Mouse (Mus musculus): ENCODE measurements around the gene Sipa1l1. TPM values are rescaled to one million over a fixed set of nuclear protein-coding genes. Genes with fewer than 3 reads are reported as not detected.

Sipa1l1 gene
- polyA plus RNA-seq (2014; fragmentation: Nextera tagmentation; extraction: Ambion mirVana): 41.6 and 43.0 TPM in 2 replicates

DNA sequence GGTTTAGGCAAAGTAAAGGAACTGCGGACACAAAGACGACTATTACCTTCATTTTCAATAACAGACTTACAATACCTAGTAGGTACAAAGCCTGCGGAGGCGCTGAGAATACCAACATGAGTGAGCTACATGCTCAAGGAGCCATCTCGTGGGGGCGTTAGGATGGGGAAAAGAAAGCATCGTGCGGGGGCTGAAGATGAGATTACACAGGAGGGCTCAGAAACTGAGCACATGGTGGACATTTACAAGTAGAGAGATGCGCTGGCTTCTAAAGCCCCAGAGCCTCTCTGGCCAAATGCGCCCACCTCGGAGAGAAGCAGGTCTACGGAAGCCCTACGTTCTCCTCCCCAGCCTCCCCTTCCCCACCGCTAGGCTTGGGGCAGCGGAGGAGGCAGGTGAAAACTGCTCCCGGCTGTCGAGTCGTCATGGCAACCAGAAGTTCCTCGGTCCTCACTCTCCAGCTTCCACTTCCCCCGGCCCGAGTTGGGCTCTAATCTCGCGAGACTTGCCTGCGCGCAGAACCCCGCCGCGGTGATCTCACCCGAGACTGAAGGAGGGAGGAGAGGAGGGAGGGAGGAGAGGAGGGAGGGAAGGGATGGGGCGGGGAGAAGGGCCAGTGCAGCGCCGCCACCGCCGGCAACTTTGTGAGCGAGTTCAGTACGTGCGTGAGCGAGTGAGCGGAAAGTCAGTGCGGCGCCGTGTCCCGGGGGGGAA lies at the start of gene Sipa1l1:
Gene Sipa1l1, plus strand, starts transcription at position 501 of the 714 bp plus-strand sequence.
- H3K27me3 ChIP-seq (replicated peaks; ENCODE audit: control insufficient read depth, insufficient read depth, low read length): no peaks in the 10 kb centered on the region
- peak within 1 kb of the TSS; percentile 74 for H3K4me3 ChIP-seq (ENCODE audit: low read depth, low read length)
- no peaks in the 10 kb centered on the region for H3K9me3 ChIP-seq (ENCODE audit: control insufficient read depth, low read length)
- under 1% methylated on average over 27 of the region's 43 CpGs for WGBS
- peaks cover 25% of the 10 kb centered on the region for H3K4me1 ChIP-seq (replicated peaks; ENCODE audit: control insufficient read depth, insufficient read depth, low read length)
- no peaks in the 10 kb centered on the region for H3K36me3 ChIP-seq (ENCODE audit: control insufficient read depth, insufficient read depth, low read length)
- H3K27ac ChIP-seq (ENCODE audit: low read depth): peak within 1 kb of the TSS; percentile 98
- DNase-seq (ENCODE audit: low spot score) (peak; percentile 95), ATAC-seq (replicated peaks; ENCODE audit: low FRiP score, low TSS enrichment, low read depth) (peak; percentile 93)
- H3K4me2 ChIP-seq (ENCODE audit: low read length): peak within 1 kb of the TSS; percentile 81
- H3K9ac ChIP-seq (ENCODE audit: low read length): peak within 1 kb of the TSS; percentile 94

DNA sequence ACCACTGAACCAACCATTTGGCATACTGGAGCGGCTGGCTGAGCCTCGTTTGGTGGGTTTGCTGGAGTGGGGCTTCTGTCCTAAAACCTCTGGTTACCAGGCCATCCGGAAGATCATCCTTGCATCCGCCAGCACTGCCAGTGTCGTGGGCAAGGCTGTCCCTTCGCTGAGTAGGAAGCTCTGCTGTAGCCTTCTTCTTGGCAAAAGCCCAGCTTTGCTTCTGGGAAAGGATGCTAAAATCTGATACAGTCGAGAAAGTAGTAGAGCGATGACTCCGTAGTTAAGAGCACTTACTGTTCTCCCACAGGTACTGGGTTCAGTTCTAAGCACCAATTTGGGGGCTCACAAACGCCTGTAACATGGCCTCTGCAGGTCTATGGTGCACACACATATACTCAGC lies 47.2 kb upstream of the Sipa1l1 start:
- DNase-seq (ENCODE audit: low spot score) (no peak), ATAC-seq (replicated peaks; ENCODE audit: low FRiP score, low TSS enrichment, low read depth) (0 out of 2 replicates have a peak, but pooled peaks have one; percentile 5)
- no peak overlapping the region for H3K9ac ChIP-seq (ENCODE audit: low read length)
- no peak overlapping the region for H3K4me3 ChIP-seq (ENCODE audit: low read depth, low read length)
- H3K9me3 ChIP-seq (ENCODE audit: control insufficient read depth, low read length): no peaks in the 10 kb centered on the region
- 54% methylated on average over 10 of the region's 10 CpGs for WGBS
- H3K4me1 ChIP-seq (replicated peaks; ENCODE audit: control insufficient read depth, insufficient read depth, low read length): peaks cover 14% of the 10 kb centered on the region
- no peaks in the 10 kb centered on the region for H3K36me3 ChIP-seq (ENCODE audit: control insufficient read depth, insufficient read depth, low read length)
- H3K27me3 ChIP-seq (replicated peaks; ENCODE audit: control insufficient read depth, insufficient read depth, low read length): no peaks in the 10 kb centered on the region
- H3K4me2 ChIP-seq (ENCODE audit: low read length): peak overlapping the region; percentile 50
- H3K27ac ChIP-seq (ENCODE audit: low read depth): peak overlapping the region; percentile 71; the same call in 1 of the 2 replicates

DNA sequence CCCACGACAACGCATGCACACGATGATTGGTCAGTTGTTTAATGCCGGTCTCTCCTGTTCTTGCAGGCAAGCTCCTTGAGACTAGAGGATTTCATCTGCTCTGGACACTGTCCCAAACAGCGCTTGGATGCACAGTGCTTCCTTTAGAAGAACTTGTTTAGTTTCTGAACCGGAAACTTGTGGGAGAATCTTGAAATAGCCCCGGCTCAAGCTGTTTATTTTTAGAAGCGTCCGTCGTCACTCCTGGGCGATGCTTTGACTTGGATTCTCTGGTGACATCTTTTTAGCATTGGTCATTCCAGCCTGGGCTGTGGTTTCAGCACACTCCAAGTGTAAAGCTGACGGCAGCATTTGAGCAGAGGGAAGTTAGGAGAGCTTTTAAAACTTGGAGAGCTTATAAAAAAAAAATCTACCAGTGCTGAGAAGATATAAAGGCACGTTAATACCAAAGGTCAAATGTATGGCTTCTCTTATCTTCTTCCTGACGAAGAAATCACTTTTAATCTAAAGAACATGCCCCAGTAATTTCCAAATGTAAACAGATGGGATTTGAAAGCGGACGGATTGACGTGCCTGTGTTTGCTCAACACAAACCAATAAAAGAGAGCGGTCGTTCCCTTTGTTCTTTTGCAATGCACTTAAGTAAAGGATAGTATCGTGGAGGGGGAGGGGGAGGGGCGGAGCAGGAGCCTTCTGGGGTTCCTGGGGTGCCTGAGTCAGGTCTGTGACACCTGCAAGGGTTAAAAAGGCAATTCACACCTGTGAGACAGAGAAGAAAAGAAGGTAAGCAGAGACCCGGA lies 46.5 kb upstream of the Sipa1l1 start:
- Histone ChIP-seq H3K4me2 (ENCODE audit: low read length) (peak overlapping the region; percentile 50), H3K9me3 (ENCODE audit: control insufficient read depth, low read length) (no peaks in the 10 kb centered on the region), H3K27ac (ENCODE audit: low read depth) (peak overlapping the region; percentile 71), H3K36me3 (ENCODE audit: control insufficient read depth, insufficient read depth, low read length) (no peaks in the 10 kb centered on the region), H3K4me1 (replicated peaks; ENCODE audit: control insufficient read depth, insufficient read depth, low read length) (peaks cover 14% of the 10 kb centered on the region), H3K4me3 (ENCODE audit: low read depth, low read length) (peak overlapping the region; percentile 17; the same call in 1 of the 2 replicates), H3K27me3 (replicated peaks; ENCODE audit: control insufficient read depth, insufficient read depth, low read length) (no peaks in the 10 kb centered on the region), H3K9ac (ENCODE audit: low read length) (peak overlapping the region; percentile 27; the same call in 1 of the 2 replicates)
- 4% methylated on average over 22 of the region's 22 CpGs for WGBS
- DNase-seq (ENCODE audit: low spot score) (peak; percentile 72), ATAC-seq (replicated peaks; ENCODE audit: low FRiP score, low TSS enrichment, low read depth) (peak; percentile 71)

DNA sequence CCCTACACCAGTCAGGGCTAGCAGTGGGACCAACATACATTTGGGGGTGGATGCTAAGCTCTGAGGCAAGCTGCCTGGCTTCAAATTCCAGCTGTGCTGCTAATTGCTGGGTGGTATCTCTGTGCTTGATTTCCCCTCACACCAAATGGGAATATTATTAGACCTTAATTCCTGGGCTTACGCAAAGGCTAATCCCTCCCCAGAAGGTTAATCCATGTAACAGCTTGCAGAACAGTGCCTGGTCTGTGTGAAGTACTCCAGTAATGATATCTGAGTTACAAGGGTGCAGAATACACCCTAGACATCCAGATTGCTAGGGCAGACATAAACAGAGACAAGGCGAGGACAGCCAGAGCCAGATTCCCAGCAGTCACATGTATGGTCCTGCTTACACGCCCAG lies 42.3 kb upstream of the Sipa1l1 start:
- Histone ChIP-seq H3K9me3 (ENCODE audit: control insufficient read depth, low read length) (no peaks in the 10 kb centered on the region), H3K4me1 (replicated peaks; ENCODE audit: control insufficient read depth, insufficient read depth, low read length) (peaks cover 14% of the 10 kb centered on the region), H3K9ac (ENCODE audit: low read length) (no peak overlapping the region), H3K27ac (ENCODE audit: low read depth) (no peak overlapping the region), H3K4me3 (ENCODE audit: low read depth, low read length) (no peak overlapping the region), H3K4me2 (ENCODE audit: low read length) (no peak overlapping the region), H3K36me3 (ENCODE audit: control insufficient read depth, insufficient read depth, low read length) (no peaks in the 10 kb centered on the region), H3K27me3 (replicated peaks; ENCODE audit: control insufficient read depth, insufficient read depth, low read length) (no peaks in the 10 kb centered on the region)
- DNase-seq (ENCODE audit: low spot score) (no peak), ATAC-seq (replicated peaks; ENCODE audit: low FRiP score, low TSS enrichment, low read depth) (no peak)
- WGBS: 53% methylated on average over 3 of the region's 3 CpGs

DNA sequence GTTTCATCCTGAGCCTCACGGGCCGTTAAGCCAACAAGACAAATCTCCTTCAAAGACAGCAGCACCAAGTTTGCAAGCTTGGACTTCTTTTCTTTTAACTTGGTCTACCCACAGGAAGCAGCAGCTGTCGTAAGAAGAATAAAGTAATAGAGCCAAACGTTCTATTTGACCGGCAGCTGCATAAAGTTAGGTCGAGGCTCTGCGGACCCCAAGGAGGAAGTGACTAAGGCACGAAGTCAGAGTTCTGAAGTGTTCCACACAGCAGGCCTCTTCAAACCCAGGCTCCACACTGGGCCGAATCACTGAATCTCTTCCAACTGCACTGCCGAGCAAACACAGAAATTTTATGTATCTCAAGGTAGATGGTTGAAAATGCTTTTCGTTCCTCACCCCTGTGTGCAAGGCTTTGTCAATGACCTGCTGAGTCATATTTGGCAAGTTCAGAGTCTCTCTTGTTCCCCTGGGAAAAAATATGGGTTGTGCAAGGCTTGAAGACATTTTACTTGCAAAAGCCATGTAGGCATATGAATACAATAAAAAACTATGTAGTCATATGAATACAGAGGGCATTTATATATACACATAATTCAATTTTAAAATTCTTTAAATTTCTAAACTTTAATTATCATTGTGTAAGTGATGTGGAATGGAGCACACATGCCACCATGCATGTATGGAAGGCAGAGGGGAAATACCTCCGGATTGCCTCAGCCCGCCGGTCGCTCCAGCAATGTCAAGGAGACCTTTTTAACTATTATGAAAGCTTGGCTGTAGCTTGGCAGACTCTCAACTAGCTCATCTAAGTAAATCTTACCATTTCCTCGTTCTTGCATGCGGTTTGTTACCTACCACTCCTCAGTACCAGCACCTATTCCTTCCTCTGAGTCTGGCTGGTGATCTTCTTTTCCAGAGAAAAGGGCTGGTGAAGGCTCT lies 29.6 kb upstream of the Sipa1l1 start:
- Histone ChIP-seq H3K27ac (ENCODE audit: low read depth) (no peak overlapping the region), H3K27me3 (replicated peaks; ENCODE audit: control insufficient read depth, insufficient read depth, low read length) (no peaks in the 10 kb centered on the region), H3K4me1 (replicated peaks; ENCODE audit: control insufficient read depth, insufficient read depth, low read length) (no peaks in the 10 kb centered on the region), H3K4me3 (ENCODE audit: low read depth, low read length) (no peak overlapping the region), H3K4me2 (ENCODE audit: low read length) (no peak overlapping the region), H3K9ac (ENCODE audit: low read length) (no peak overlapping the region), H3K9me3 (ENCODE audit: control insufficient read depth, low read length) (no peaks in the 10 kb centered on the region), H3K36me3 (ENCODE audit: control insufficient read depth, insufficient read depth, low read length) (no peaks in the 10 kb centered on the region)
- ATAC-seq (replicated peaks; ENCODE audit: low FRiP score, low TSS enrichment, low read depth) (no peak), DNase-seq (ENCODE audit: low spot score) (no peak)
- WGBS: 89% methylated on average over 17 of the region's 17 CpGs

DNA sequence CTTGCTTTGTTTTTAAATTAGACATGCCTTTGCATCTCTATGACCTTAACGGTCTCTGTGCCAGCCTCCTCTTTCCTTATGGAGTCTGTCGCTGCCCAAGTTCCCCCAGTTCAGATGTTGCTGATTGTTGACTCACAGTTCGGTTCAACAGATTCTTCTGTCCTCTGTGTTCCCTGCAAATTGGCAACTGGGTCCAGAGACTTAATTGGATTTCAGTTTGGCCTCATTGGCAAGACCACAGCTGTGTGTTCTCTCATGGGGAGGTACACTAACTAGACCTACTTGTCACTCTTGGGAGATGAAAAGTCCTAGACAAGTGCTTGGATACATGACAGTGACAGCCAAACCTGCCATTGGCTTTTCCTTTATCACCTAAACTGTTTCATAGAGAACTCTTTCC lies 25.7 kb upstream of the Sipa1l1 start:
- Histone ChIP-seq H3K27ac (ENCODE audit: low read depth) (no peak overlapping the region), H3K36me3 (ENCODE audit: control insufficient read depth, insufficient read depth, low read length) (no peaks in the 10 kb centered on the region), H3K27me3 (replicated peaks; ENCODE audit: control insufficient read depth, insufficient read depth, low read length) (no peaks in the 10 kb centered on the region), H3K9me3 (ENCODE audit: control insufficient read depth, low read length) (no peaks in the 10 kb centered on the region), H3K9ac (ENCODE audit: low read length) (no peak overlapping the region), H3K4me2 (ENCODE audit: low read length) (no peak overlapping the region), H3K4me3 (ENCODE audit: low read depth, low read length) (no peak overlapping the region), H3K4me1 (replicated peaks; ENCODE audit: control insufficient read depth, insufficient read depth, low read length) (no peaks in the 10 kb centered on the region)
- DNase-seq (ENCODE audit: low spot score): no peak
- no peak for ATAC-seq (replicated peaks; ENCODE audit: low FRiP score, low TSS enrichment, low read depth)
- 90% methylated on average over 3 of the region's 3 CpGs for WGBS

DNA sequence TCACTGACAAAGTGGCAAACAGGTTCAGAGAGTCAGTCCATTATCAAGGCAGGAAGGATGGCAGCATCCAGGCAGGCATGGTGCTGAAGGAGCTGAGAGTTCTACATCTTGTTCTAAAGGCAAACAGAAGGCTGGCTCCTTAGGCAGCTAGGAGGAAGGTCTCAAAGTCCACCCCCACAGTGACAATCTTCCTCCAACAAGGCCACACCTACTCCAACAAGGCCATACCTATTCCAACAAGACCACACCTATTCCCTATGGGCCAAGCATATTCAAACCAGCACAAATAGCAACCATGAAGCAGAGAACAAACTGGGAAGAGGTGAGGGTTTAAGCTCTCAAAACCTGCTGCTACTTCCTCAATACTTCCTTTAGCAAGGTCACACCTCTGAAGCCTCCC lies 23.9 kb upstream of the Sipa1l1 start:
- no peak overlapping the region for H3K27ac ChIP-seq (ENCODE audit: low read depth)
- H3K36me3 ChIP-seq (ENCODE audit: control insufficient read depth, insufficient read depth, low read length): no peaks in the 10 kb centered on the region
- no peak for DNase-seq (ENCODE audit: low spot score)
- no peak overlapping the region for H3K4me3 ChIP-seq (ENCODE audit: low read depth, low read length)
- no peak overlapping the region for H3K9ac ChIP-seq (ENCODE audit: low read length)
- no peak for ATAC-seq (replicated peaks; ENCODE audit: low FRiP score, low TSS enrichment, low read depth)
- no peaks in the 10 kb centered on the region for H3K27me3 ChIP-seq (replicated peaks; ENCODE audit: control insufficient read depth, insufficient read depth, low read length)
- H3K9me3 ChIP-seq (ENCODE audit: control insufficient read depth, low read length): no peaks in the 10 kb centered on the region
- no peak overlapping the region for H3K4me2 ChIP-seq (ENCODE audit: low read length)
- no peaks in the 10 kb centered on the region for H3K4me1 ChIP-seq (replicated peaks; ENCODE audit: control insufficient read depth, insufficient read depth, low read length)

DNA sequence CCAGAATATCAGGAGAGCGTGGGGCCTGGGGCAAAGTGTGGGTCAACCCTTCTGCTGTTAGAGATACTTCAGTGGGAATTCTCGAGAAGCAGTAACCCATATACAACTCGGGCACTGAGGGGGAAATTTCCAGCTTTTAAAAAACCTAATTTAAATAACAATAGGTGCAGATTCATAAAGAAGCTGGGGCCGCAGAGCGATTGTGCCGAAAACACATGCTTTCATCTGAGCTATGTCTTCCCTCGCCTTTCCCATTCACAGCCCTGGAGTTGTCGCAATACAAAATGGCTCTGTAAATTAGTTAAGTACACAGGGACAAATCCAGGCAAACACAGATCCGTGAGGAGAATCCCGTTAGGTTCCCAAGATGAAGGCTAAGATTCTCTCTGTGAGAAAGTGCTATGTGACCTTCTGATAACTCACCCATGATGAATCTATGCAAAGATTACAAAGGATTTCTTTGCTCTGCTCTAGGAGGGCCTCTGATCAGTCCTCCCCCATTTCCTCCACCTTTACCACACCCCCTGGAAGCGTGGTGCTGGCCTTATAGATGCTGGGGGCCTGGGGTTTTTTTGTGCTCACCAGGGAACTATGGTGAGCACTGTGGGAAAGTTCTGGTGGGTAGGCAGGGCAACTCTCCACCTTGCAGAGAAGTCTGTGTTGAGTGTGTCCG lies 22.0 kb upstream of the Sipa1l1 start:
- DNase-seq (ENCODE audit: low spot score): no peak
- H3K27ac ChIP-seq (ENCODE audit: low read depth): no peak overlapping the region
- H3K4me3 ChIP-seq (ENCODE audit: low read depth, low read length): no peak overlapping the region
- no peak overlapping the region for H3K9ac ChIP-seq (ENCODE audit: low read length)
- WGBS: 80% methylated on average over 12 of the region's 12 CpGs
- no peaks in the 10 kb centered on the region for H3K9me3 ChIP-seq (ENCODE audit: control insufficient read depth, low read length)
- ATAC-seq (replicated peaks; ENCODE audit: low FRiP score, low TSS enrichment, low read depth): no peak
- H3K4me2 ChIP-seq (ENCODE audit: low read length): no peak overlapping the region
- H3K36me3 ChIP-seq (ENCODE audit: control insufficient read depth, insufficient read depth, low read length): no peaks in the 10 kb centered on the region
- H3K4me1 ChIP-seq (replicated peaks; ENCODE audit: control insufficient read depth, insufficient read depth, low read length): no peaks in the 10 kb centered on the region
- no peaks in the 10 kb centered on the region for H3K27me3 ChIP-seq (replicated peaks; ENCODE audit: control insufficient read depth, insufficient read depth, low read length)
